Mouse (Mus musculus) embryonic facial prominence, embryonic 15.5 days (tissue): ENCODE results near the gene Tmem214. TPM values are rescaled to one million over a fixed set of nuclear protein-coding genes. Genes with fewer than 3 reads are reported as not detected.

Experiments
- ATAC-seq: fragments of 200-750 bp; cut with Nextera tagmentation; 2 replicates; pipeline ENCODE4 v1.8.0; 2017; ENCODE audit warnings: low read depth, moderate TSS enrichment; ENCODE audit not compliant: insufficient number of reproducible peaks, low FRiP score, low TSS enrichment
- H3K27ac ChIP-seq: fragments of 300-500 bp; sonication (generic); replicated peaks from 2 replicates; pipeline ENCODE4 v1.5.1; 2015; ENCODE audit warnings: mild to moderate bottlenecking, inconsistent platforms
- H3K27me3 ChIP-seq: fragments of 300-500 bp; sonication (generic); 2 replicates; pipeline ENCODE4 v1.6.1; 2015; ENCODE audit warnings: inconsistent platforms
- H3K36me3 ChIP-seq: fragments of 300-500 bp; sonication (generic); 2 replicates; pipeline ENCODE4 v1.6.1; 2015; ENCODE audit warnings: mild to moderate bottlenecking, inconsistent platforms
- H3K4me1 ChIP-seq: fragments of 300-500 bp; sonication (generic); 2 replicates; pipeline ENCODE4 v1.6.1; 2015; ENCODE audit warnings: inconsistent platforms
- H3K4me2 ChIP-seq: fragments of 300-500 bp; sonication (generic); replicated peaks from 2 replicates; pipeline ENCODE4 v1.6.1; 2015; ENCODE audit warnings: mild to moderate bottlenecking, inconsistent platforms
- H3K4me3 ChIP-seq: fragments of 300-500 bp; sonication (generic); replicated peaks from 2 replicates; pipeline ENCODE4 v1.5.1; 2015; ENCODE audit warnings: mild to moderate bottlenecking, inconsistent platforms
- H3K9ac ChIP-seq: fragments of 300-500 bp; sonication (generic); 2 replicates; pipeline ENCODE4 v1.6.1; 2015; ENCODE audit warnings: inconsistent platforms
- H3K9me3 ChIP-seq: fragments of 300-500 bp; sonication (generic); replicated peaks from 2 replicates; pipeline ENCODE4 v1.6.1; 2016; ENCODE audit warnings: inconsistent platforms
- WGBS: fragments of 180-500 bp; shearing (Covaris S2); methylation state at CpG from one replicate; pipeline ENCODE4 v1.1.7; 2015; 5-methylcytosine and 5-hydroxymethylcytosine counted together
- polyA plus RNA-seq: library from polyadenylated mRNA; unstranded; fragments of >200 nt; fragmentation: Nextera tagmentation; extraction: Ambion mirVana; gene quantifications from 2 replicates; pipeline ENCODE4 v1.2.1, GENCODE M21; 2015

Tmem214 gene
- polyA plus RNA-seq: 90.0 and 100.0 TPM in 2 replicates

DNA sequence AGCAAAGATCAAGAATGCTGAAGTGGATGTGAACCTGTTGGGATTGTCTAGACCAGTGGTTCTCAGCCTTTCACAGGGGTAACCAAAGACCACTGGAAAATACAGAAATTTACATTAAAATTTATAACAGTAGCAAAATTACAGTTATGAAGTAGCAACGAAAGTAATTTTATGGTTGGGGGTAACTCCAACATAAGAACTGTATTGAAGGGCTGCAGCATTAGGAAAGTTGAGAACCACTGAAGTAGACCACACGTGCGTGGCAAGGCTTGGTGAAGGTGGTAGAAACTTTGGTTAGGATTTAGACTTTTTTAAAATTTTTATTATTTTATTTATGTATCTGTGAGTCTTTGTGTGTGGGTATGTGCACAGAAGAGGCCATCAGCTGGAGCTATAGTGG is at the start of gene Tmem214:
TSS of gene Tmem214 (plus strand) at position 301 of the 400 bp plus-strand sequence.
- H3K4me1 ChIP-seq: peaks cover 19% of the 10 kb centered on the region
- no peak within 1 kb of the TSS; the same call in 1 of the 2 replicates for H3K4me2 ChIP-seq
- no peaks in the 10 kb centered on the region for H3K27me3 ChIP-seq
- WGBS: 95% methylated on average over 3 of the region's 3 CpGs
- no peak within 1 kb of the TSS for H3K9ac ChIP-seq
- ATAC-seq: no peak
- H3K9me3 ChIP-seq: no peaks in the 10 kb centered on the region
- H3K36me3 ChIP-seq: peaks cover 26% of the 10 kb centered on the region
- peak within 1 kb of the TSS; percentile 80 for H3K27ac ChIP-seq
- peak within 1 kb of the TSS; percentile 84; the same call in 1 of the 2 replicates for H3K4me3 ChIP-seq

DNA sequence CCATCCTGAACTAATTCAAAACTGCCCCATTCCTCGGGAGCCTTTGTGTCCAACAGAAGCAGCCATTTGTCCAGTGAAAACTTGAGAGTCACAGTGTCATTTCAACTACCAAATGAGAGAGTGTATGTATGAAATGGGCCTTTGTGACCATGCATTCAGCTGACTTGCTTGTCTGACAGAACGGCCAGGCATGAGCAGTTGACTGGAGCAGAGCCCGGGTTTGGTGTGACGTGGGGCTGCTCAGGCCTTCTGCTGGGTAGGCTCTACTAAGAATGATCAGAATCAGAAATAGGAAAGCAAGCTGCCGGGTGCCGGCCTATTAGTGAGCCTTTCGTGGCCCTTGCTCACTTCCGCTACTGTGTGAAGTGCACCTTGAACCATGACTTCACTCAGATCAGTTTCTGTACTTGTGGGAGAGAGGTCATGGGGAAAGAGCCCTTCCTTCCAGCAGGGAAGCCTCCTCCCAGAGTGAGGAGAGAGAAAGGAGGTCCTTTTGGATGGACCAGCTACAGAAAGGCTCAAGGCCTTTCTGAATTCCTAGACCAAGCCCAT is 49.0 kb upstream of the Tmem214 start:
- Histone ChIP-seq H3K36me3 (no peaks in the 10 kb centered on the region), H3K4me2 (no peak overlapping the region), H3K4me3 (no peak overlapping the region), H3K27me3 (no peaks in the 10 kb centered on the region), H3K9ac (no peak overlapping the region), H3K4me1 (peaks cover 21% of the 10 kb centered on the region), H3K27ac (no peak overlapping the region), H3K9me3 (no peaks in the 10 kb centered on the region)
- 90% methylated on average over 8 of the region's 8 CpGs for WGBS
- ATAC-seq: no peak

DNA sequence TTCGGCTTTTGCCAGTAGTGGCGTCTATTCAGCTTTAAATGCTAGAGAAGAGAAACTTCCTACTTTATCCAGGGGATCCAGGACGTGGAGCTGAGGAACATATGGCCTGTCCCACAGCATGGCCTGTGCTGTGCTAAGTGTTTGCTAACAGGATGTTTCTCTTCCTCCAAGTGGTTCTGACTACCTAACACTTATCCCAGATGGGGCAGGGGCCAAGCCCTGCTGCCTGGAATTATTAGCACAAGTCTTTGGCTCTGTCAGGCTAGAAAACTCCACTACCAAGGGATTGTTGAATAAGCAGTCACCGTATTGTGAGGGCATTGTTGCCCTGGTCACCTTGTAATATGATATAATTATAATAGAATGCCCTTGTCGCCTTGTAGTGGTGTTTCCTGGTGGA is 45.1 kb upstream of the Tmem214 start:
- H3K27ac ChIP-seq: no peak overlapping the region
- H3K9me3 ChIP-seq: no peaks in the 10 kb centered on the region
- WGBS: 75% methylated on average over 5 of the region's 5 CpGs
- no peak overlapping the region for H3K4me3 ChIP-seq
- H3K4me2 ChIP-seq: no peak overlapping the region
- no peaks in the 10 kb centered on the region for H3K36me3 ChIP-seq
- ATAC-seq: no peak
- no peaks in the 10 kb centered on the region for H3K27me3 ChIP-seq
- no peaks in the 10 kb centered on the region for H3K4me1 ChIP-seq
- no peak overlapping the region for H3K9ac ChIP-seq

DNA sequence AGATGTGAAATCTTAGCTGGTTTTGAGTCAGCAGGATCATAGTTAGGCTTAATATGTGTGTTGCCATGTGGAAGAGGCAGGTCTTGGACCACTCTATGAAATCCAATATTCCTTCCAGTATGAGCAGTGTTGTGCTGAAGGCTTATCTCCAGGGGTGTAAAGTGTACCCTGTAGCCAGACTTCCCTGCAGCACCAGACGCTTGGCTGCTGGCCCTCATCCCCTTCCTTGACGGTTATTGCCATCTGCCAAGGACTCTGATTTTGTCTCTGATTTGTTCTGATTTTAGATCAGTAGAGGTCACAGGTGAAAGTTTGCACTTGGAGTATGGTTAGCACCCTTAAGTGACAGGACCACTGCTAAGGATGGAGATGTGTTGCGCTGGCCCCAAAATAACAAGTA is 44.7 kb upstream of the Tmem214 start:
- no peak overlapping the region for H3K4me2 ChIP-seq
- no peaks in the 10 kb centered on the region for H3K27me3 ChIP-seq
- H3K36me3 ChIP-seq: no peaks in the 10 kb centered on the region
- H3K27ac ChIP-seq: no peak overlapping the region
- 79% methylated on average over 3 of the region's 3 CpGs for WGBS
- H3K9ac ChIP-seq: no peak overlapping the region
- H3K4me3 ChIP-seq: no peak overlapping the region
- no peak for ATAC-seq
- H3K9me3 ChIP-seq: no peaks in the 10 kb centered on the region
- H3K4me1 ChIP-seq: no peaks in the 10 kb centered on the region

DNA sequence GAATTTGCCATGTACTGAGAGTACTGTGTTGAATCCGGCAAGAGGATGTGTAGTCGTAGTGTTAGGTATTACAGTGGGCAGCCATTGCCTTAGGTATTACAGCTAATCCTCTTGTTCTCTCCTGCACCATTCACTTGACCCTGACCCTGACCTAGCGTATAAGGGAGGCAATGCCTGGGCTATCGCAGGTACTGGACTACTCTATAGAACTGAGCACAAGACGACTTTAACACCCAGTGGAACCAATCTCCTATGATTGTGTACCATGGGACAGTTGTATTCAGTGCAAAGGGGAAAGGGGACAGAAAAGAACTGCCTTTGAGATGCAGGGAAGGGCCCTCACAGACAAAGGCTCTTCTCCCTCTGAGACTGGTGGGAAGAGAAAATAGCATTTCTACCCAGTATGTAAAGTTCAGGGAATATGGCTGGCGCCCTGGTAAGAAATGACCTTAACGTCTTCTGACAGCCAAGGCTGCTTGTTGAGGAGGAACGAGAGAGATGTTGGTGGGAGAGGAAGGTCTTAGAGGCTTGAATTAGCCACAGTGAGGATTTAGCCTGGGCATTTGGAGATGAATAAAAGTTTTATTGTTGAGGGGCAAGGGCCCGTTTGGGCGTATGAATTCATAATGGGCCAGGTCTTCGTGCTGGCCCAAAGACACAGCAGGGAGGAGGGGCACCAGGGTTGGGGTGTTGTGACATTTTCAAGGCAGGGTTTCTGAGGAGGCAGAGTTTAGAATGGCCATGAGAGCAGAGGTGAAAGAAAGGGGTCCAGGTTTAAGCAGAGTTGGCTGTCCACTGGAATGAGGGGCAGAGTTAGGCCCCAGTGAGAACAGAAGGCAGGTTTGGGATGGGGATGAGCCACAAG is 43.5 kb upstream of the Tmem214 start:
- Histone ChIP-seq H3K36me3 (no peaks in the 10 kb centered on the region), H3K4me1 (no peaks in the 10 kb centered on the region), H3K4me3 (no peak overlapping the region), H3K9me3 (no peaks in the 10 kb centered on the region), H3K27me3 (no peaks in the 10 kb centered on the region), H3K9ac (no peak overlapping the region), H3K4me2 (no peak overlapping the region), H3K27ac (no peak overlapping the region)
- WGBS: 77% methylated on average over 11 of the region's 11 CpGs
- ATAC-seq: no peak

DNA sequence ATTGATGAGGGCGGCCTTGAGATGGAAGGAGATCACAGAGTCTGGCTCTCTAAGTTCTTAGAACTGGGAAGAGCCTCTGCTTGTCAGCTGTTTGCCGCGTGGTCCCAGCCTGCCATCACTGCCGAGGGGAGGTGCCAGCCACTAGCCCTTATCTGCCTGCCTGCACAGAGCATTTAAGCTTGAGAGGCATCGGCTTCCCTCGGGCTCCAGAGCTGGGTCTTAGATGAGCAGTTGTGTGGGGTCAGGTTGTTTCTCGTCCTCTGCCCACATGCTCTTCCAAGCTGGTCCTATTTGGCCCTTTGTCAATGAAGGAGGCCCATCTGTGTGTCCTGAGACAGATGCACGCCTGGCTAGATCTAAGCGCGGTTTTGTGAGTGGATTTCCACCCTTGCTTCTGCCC is 42.6 kb upstream of the Tmem214 start:
- no peaks in the 10 kb centered on the region for H3K27me3 ChIP-seq
- no peaks in the 10 kb centered on the region for H3K9me3 ChIP-seq
- no peak for ATAC-seq
- no peaks in the 10 kb centered on the region for H3K4me1 ChIP-seq
- 72% methylated on average over 10 of the region's 10 CpGs for WGBS
- H3K4me3 ChIP-seq: no peak overlapping the region
- no peak overlapping the region for H3K27ac ChIP-seq
- H3K36me3 ChIP-seq: no peaks in the 10 kb centered on the region
- no peak overlapping the region for H3K9ac ChIP-seq
- no peak overlapping the region for H3K4me2 ChIP-seq

DNA sequence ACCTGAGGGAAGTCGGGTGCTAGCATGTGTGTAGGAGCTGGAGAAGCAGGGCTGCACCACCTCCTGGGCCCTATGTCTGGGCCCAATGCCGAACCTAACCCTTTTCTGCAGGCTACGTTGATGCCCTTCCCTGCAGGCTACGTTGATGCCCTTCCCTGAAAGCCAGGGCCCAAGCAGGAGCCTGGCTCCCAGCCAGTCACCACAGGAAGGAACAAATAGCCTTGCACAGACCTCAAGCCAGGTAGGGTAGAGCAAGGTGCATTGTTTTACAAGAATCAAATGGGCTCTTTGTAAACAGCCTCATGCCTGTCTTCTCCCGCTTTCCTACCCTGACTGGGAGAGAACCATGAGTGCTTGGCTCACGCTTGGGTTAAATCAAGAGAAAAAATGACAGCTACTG is 42.0 kb upstream of the Tmem214 start:
- WGBS: 71% methylated on average over 6 of the region's 6 CpGs
- Histone ChIP-seq H3K4me2 (no peak overlapping the region), H3K4me1 (no peaks in the 10 kb centered on the region), H3K4me3 (no peak overlapping the region), H3K36me3 (no peaks in the 10 kb centered on the region), H3K9ac (no peak overlapping the region), H3K9me3 (no peaks in the 10 kb centered on the region), H3K27me3 (no peaks in the 10 kb centered on the region), H3K27ac (no peak overlapping the region)
- ATAC-seq: no peak

DNA sequence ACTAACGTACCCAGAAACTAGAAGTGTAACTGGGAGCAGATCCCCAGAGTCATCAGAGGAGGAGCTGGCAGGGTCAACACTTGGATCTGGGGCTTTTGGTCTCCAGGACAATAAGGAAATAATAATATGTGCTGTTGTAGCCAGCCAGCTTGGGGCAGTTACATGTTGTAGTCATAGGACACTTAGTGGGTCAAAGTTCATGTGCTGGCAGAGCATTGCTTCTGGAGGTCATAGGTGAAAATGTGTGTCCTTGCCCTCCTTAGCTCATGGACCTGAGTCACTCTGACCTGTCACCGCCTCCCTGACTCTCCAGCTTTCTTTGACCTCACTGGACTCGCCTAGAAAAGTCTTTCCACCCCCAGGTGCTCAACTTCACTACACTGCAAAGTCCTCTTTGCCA is 34.4 kb upstream of the Tmem214 start:
- no peak for ATAC-seq
- Histone ChIP-seq H3K4me2 (no peak overlapping the region), H3K9me3 (no peaks in the 10 kb centered on the region), H3K9ac (no peak overlapping the region), H3K27ac (no peak overlapping the region), H3K36me3 (peaks cover 11% of the 10 kb centered on the region; the same call in 1 of the 2 replicates), H3K4me3 (no peak overlapping the region), H3K4me1 (no peaks in the 10 kb centered on the region), H3K27me3 (no peaks in the 10 kb centered on the region)
- WGBS: 76% methylated on average over 3 of the region's 3 CpGs

DNA sequence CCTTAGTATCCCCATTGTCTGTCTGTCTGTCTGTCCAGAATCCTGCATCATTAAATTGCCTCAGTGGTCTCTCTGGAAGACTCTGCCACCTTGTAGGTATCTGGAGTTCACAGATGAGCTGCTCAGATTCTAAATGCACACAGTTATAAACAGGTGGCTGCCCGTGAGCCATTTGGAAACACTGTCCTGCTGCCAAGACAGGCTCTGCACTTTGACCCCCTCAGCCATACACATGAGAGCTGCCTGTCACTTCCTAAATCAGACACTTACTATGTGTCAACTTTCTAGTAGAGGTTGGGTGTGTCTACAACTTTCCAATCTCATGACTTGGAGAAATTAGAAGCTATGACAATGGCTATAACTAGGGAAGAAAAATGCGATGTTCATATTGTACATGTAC is 28.1 kb upstream of the Tmem214 start:
- ATAC-seq: no peak
- H3K4me1 ChIP-seq: no peaks in the 10 kb centered on the region
- H3K27me3 ChIP-seq: no peaks in the 10 kb centered on the region
- no peak overlapping the region for H3K9ac ChIP-seq
- 85% methylated on average over 2 of the region's 2 CpGs for WGBS
- H3K9me3 ChIP-seq: no peaks in the 10 kb centered on the region
- no peak overlapping the region for H3K4me2 ChIP-seq
- no peak overlapping the region for H3K4me3 ChIP-seq
- H3K36me3 ChIP-seq: peaks cover 11% of the 10 kb centered on the region; the same call in 1 of the 2 replicates
- no peak overlapping the region for H3K27ac ChIP-seq

DNA sequence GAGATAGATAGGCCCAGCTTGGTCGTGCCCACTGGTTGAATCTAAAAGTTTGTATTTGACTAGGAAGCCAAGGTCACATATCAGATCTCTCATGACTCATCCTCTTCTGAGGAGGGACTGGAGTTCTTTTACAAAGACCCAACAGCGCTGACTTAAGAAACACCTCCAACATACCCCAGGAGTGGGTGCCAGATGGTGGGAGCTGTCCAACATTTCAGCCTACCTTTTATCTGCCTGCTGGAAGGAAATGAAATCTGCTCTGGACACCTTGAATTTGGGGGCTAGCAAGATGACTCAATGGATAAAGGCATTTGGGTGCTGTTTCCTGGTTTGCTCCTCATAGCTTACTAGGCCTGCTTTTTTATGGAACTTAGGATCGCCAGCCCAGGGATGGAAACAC is 25.9 kb upstream of the Tmem214 start:
- Histone ChIP-seq H3K27me3 (no peaks in the 10 kb centered on the region), H3K9me3 (no peaks in the 10 kb centered on the region), H3K27ac (no peak overlapping the region), H3K36me3 (peaks cover 3% of the 10 kb centered on the region; the same call in 1 of the 2 replicates), H3K4me2 (no peak overlapping the region), H3K9ac (no peak overlapping the region), H3K4me1 (no peaks in the 10 kb centered on the region), H3K4me3 (no peak overlapping the region)
- WGBS: 50% methylated on average over 3 of the region's 3 CpGs
- ATAC-seq: no peak

DNA sequence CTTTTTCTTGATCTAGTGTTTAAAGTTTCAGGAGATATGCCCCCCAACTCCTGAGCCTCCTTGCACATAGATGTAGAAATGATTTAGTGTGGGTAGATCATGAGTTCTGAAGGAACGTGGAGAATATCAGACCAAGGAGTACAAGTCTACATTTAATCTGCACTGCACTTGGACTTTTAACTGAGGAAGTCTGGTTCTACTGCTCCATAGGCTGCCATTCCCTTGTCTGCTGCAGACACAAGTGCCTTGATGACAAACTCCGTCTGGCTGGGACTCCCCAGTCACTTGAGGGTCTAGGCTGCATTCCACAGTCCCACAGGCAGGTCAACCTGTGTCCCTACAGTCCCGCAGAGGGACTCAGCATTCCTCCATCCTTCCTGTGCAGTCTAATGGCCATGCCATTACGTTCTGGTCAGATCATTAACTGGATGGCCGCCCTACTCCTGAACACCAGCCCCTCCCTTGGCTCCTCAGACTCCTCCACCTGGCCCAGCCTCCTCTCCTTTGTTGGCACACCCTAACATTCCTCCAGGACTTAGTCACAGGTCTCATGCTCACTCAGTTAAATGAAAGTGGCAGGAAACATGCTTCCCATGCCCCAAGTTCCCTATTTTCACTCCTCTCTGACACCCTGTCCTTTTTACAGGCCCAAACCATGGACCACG is 17.8 kb upstream of the Tmem214 start:
- Histone ChIP-seq H3K4me1 (peaks cover 13% of the 10 kb centered on the region), H3K27me3 (no peaks in the 10 kb centered on the region), H3K36me3 (no peaks in the 10 kb centered on the region), H3K9ac (no peak overlapping the region), H3K4me2 (no peak overlapping the region), H3K4me3 (no peak overlapping the region), H3K27ac (peak overlapping the region; percentile 63; the same call in 1 of the 2 replicates), H3K9me3 (no peaks in the 10 kb centered on the region)
- ATAC-seq: no peak
- WGBS: 51% methylated on average over 6 of the region's 6 CpGs
